Mouse (Mus musculus) limb, embryonic 14.5 days (tissue): ENCODE results near the gene Bpifa3. TPM values are rescaled to one million over a fixed set of nuclear protein-coding genes. Genes with fewer than 3 reads are reported as not detected.
"Not testable (repeated sequence)": the region's sequence is repeated elsewhere in the genome, so short reads cannot be mapped to it uniquely, and the experiment has no call there.

ENCODE experiments used
- ATAC-seq: fragments of 200-750 bp; cut with Nextera tagmentation; 2 replicates; pipeline ENCODE4 v1.8.0; 2017; ENCODE audit warnings: low read depth, moderate number of reproducible peaks, moderate TSS enrichment; ENCODE audit not compliant: low FRiP score
- DNase-seq: peaks from one replicate; pipeline ENCODE4 v3.0.0-alpha.2; 2015; ENCODE audit warnings: low spot score
- H3K27ac ChIP-seq: fragments of 300-500 bp; sonication (generic); replicated peaks from 2 replicates; pipeline ENCODE4 v1.5.1; 2014; ENCODE audit warnings: low read depth, mild to moderate bottlenecking, low read length, moderate library complexity, mixed read lengths
- H3K27me3 ChIP-seq: fragments of 300-500 bp; sonication (generic); 2 replicates; pipeline ENCODE4 v1.6.1; 2014; ENCODE audit warnings: low read length, mixed read lengths; ENCODE audit not compliant: control insufficient read depth, insufficient read depth
- H3K36me3 ChIP-seq: fragments of 300-500 bp; sonication (generic); 2 replicates; pipeline ENCODE4 v1.6.1; 2014; ENCODE audit warnings: mild to moderate bottlenecking, low read length, moderate library complexity, mixed read lengths; ENCODE audit not compliant: control insufficient read depth, insufficient read depth
- H3K4me1 ChIP-seq: fragments of 300-500 bp; sonication (generic); 2 replicates; pipeline ENCODE4 v1.6.1; 2014; ENCODE audit warnings: antibody characterized with exemption, low read length, mixed read lengths; ENCODE audit not compliant: control insufficient read depth, insufficient read depth
- H3K4me2 ChIP-seq: fragments of 300-500 bp; sonication (generic); replicated peaks from 2 replicates; pipeline ENCODE4 v1.6.1; 2014; ENCODE audit warnings: low read depth, mild to moderate bottlenecking, low read length, moderate library complexity; ENCODE audit not compliant: severe bottlenecking
- H3K4me3 ChIP-seq: fragments of 300-500 bp; sonication (generic); replicated peaks from 2 replicates; pipeline ENCODE4 v1.5.1; 2014; ENCODE audit warnings: low read length
- H3K9ac ChIP-seq: fragments of 300-500 bp; sonication (generic); 2 replicates; pipeline ENCODE4 v1.6.1; 2014; ENCODE audit warnings: mild to moderate bottlenecking, low read depth, low read length, moderate library complexity; ENCODE audit not compliant: severe bottlenecking
- H3K9me3 ChIP-seq: fragments of 300-500 bp; sonication (generic); 2 replicates; pipeline ENCODE4 v1.6.1; 2016; ENCODE audit warnings: low read length; ENCODE audit not compliant: control insufficient read depth
- POLR2A ChIP-seq: fragments of 200-500 bp; IDR thresholded peaks from 2 replicates; pipeline ENCODE4 v1.8.0; 2012; ENCODE audit warnings: inconsistent platforms, mild to moderate bottlenecking, moderate library complexity, borderline replicate concordance; ENCODE audit not compliant: insufficient read depth, insufficient read length; ENCODE audit errors: extremely low read depth
- WGBS: fragments of 180-500 bp; shearing (Covaris S2); extraction: QIAGEN DNeasy Blood & Tissue Kit; methylation state at CpG from one replicate; pipeline ENCODE4 v1.1.7; 2014; 5-methylcytosine and 5-hydroxymethylcytosine counted together
- polyA plus RNA-seq, 2 experiments: library from polyadenylated mRNA; depleted of rRNA in 1 of 2; stranded (reverse) in 1 of 2; unstranded in 1 of 2; fragments of >200 nt; fragmentation: Nextera tagmentation in 1 of 2; extraction: Ambion mirVana in 1 of 2; gene quantifications; 2 replicates each; pipeline versions ENCODE4 v1.2.1 to v1.2.3; 2012 to 2014

The Bpifa3 gene
- polyA plus RNA-seq, 2 experiments = not detected

GRCm38 (mm10) chr2:154158433-154158832 lies 28.3 kb downstream of the Bpifa3 start:
- ATAC-seq = no peak
- WGBS = 29% methylated on average over 3 of the region's 3 CpGs
- no peaks in the 10 kb centered on the region for H3K9me3 ChIP-seq

GRCm38 (mm10) chr2:154162307-154162706 lies 32.2 kb downstream of the Bpifa3 start, which contains the start of gene Bpifa5:
Gene Bpifa5 (plus strand): TSS chr2:154162607.
- 83% methylated on average over 8 of the region's 8 CpGs for WGBS
- ATAC-seq = no peak

More at GRCm38 (mm10) chr2:154158433-154158832, 28.3 kb downstream of the Bpifa3 start:
- TF ChIP-seq POLR2A = no peak
- Histone ChIP-seq H3K36me3 (no peaks in the 10 kb centered on the region), H3K27me3 (no peaks in the 10 kb centered on the region), H3K9ac (no peak overlapping the region), H3K4me1 (no peaks in the 10 kb centered on the region), H3K4me3 (no peak overlapping the region), H3K27ac (no peak overlapping the region), H3K4me2 (no peak overlapping the region)
- DNase-seq = peak; percentile 7

GRCm38 (mm10) chr2:154163306-154163705 lies 33.2 kb downstream of the Bpifa3 start:
- H3K9me3 ChIP-seq = no peaks in the 10 kb centered on the region
- no peak for TF ChIP-seq POLR2A
- no peak overlapping the region for H3K9ac ChIP-seq
- 87% methylated on average over 5 of the region's 5 CpGs for WGBS
- H3K27ac ChIP-seq = no peak overlapping the region
- ATAC-seq (no peak), DNase-seq (no peak)
- no peak overlapping the region for H3K4me3 ChIP-seq
- H3K36me3 ChIP-seq = no peaks in the 10 kb centered on the region
- no peaks in the 10 kb centered on the region for H3K4me1 ChIP-seq
- no peak overlapping the region for H3K4me2 ChIP-seq
- no peaks in the 10 kb centered on the region for H3K27me3 ChIP-seq

More at GRCm38 (mm10) chr2:154162307-154162706, 32.2 kb downstream of the Bpifa3 start, which contains the start of gene Bpifa5:
- no peak for TF ChIP-seq POLR2A
- H3K4me1 ChIP-seq = no peaks in the 10 kb centered on the region
- H3K9ac ChIP-seq = no peak within 1 kb of the TSS
- H3K4me3 ChIP-seq = no peak within 1 kb of the TSS
- H3K9me3 ChIP-seq = no peaks in the 10 kb centered on the region
- no peak for DNase-seq
- no peak within 1 kb of the TSS for H3K27ac ChIP-seq
- H3K4me2 ChIP-seq = no peak within 1 kb of the TSS
- no peaks in the 10 kb centered on the region for H3K36me3 ChIP-seq
- H3K27me3 ChIP-seq = no peaks in the 10 kb centered on the region

- no peaks in the 10 kb centered on the region for H3K27me3 ChIP-seq
- H3K36me3 ChIP-seq = no peaks in the 10 kb centered on the region
- H3K9me3 ChIP-seq = no peaks in the 10 kb centered on the region
- no peak for TF ChIP-seq POLR2A
- no peak overlapping the region for H3K4me3 ChIP-seq
- H3K4me2 ChIP-seq = no peak overlapping the region
- H3K27ac ChIP-seq = no peak overlapping the region
- no peaks in the 10 kb centered on the region for H3K4me1 ChIP-seq
- no peak overlapping the region for H3K9ac ChIP-seq
- no peak for ATAC-seq
- DNase-seq = no peak
- WGBS = 66% methylated on average over 3 of the region's 3 CpGs
These were observed 39.0 kb downstream of the Bpifa3 start for GRCm38 (mm10) chr2:154169172-154169571.

- no peak for ATAC-seq
- Histone ChIP-seq H3K4me3 (no peak overlapping the region), H3K9me3 (no peaks in the 10 kb centered on the region), H3K36me3 (no peaks in the 10 kb centered on the region), H3K9ac (no peak overlapping the region), H3K27ac (no peak overlapping the region), H3K4me1 (no peaks in the 10 kb centered on the region), H3K4me2 (no peak overlapping the region), H3K27me3 (no peaks in the 10 kb centered on the region)
- no peak for DNase-seq
- 67% methylated on average over 6 of the region's 6 CpGs for WGBS
- no peak for TF ChIP-seq POLR2A
These were observed 41.5 kb downstream of the Bpifa3 start for GRCm38 (mm10) chr2:154171621-154172020.

DNA sequence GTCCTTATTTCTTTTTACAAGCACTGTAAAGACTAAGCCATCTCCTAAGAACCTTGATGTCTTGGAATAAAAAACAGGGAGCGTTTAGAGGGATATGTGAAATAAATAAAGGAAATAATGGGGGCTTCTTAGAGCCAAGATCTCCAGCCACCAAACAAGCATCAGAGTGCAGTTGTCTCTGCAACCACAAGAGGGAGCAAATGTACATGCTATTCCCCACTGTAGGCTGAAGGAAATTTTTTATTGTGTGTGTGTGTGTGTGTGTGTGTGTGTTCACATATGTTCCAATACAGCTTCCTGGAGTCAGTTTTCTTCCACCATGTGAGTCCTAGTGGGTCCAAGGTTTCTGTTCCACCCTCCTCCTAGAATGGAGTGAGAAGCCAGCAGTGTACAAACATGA lies 43.2 kb downstream of the Bpifa3 start:
- ATAC-seq (no peak), DNase-seq (peak; percentile 67)
- no peak overlapping the region for H3K4me3 ChIP-seq
- WGBS = 36% methylated on average over 1 of the region's 1 CpGs
- no peaks in the 10 kb centered on the region for H3K27me3 ChIP-seq
- no peak overlapping the region for H3K4me2 ChIP-seq
- TF ChIP-seq POLR2A = no peak
- H3K9me3 ChIP-seq = no peaks in the 10 kb centered on the region
- no peaks in the 10 kb centered on the region for H3K36me3 ChIP-seq
- no peak overlapping the region for H3K9ac ChIP-seq
- H3K4me1 ChIP-seq = no peaks in the 10 kb centered on the region
- H3K27ac ChIP-seq = no peak overlapping the region

DNA sequence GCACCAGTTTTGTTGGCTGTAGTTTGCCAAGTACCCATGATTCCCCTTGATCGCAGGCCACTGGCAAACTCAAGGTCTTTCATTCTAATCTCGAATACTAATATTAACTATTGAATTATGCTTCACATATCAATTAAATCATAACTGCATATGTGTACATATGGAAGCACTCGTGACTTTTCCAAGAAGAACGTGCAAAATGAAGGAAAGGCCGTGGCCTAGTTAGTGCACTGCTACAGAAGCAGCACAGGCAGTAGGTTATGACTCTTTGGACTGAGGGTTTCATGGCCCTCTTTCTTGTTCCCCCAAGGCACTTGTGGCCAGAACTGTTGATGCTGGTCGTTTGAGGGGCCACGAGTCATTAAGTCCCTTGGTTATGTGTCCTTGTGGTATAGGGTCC lies 51.8 kb downstream of the Bpifa3 start:
- not testable (repeated sequence) for H3K27me3 ChIP-seq, H3K4me1 ChIP-seq, H3K36me3 ChIP-seq, DNase-seq, H3K4me3 ChIP-seq, ATAC-seq, H3K9ac ChIP-seq, H3K9me3 ChIP-seq, H3K27ac ChIP-seq, H3K4me2 ChIP-seq
- 79% methylated on average over 7 of the region's 7 CpGs for WGBS

DNA sequence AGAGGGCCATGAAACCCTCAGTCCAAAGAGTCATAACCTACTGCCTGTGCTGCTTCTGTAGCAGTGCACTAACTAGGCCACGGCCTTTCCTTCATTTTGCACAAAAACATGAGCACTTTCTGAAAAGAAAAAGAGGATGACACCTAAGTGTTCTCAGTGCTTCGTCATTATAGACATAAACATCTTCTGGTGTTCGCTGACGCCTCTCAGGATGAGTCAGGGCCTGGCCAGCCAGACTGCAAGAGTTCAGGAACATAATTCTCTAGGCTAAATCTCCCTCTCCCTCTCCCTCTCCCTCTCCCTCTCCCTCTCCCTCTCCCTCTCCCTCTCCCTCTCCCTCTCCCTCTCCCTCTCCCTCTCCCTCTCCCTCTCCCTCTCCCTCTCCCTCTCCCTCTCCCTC lies 52.9 kb downstream of the Bpifa3 start:
- not testable (repeated sequence) for H3K36me3 ChIP-seq
- WGBS = 79% methylated on average over 4 of the region's 4 CpGs

More for the DNA sequence above, 52.9 kb downstream of the Bpifa3 start:
- H3K4me2 ChIP-seq, H3K27ac ChIP-seq, H3K27me3 ChIP-seq, ATAC-seq, H3K4me3 ChIP-seq, DNase-seq, H3K9me3 ChIP-seq, H3K9ac ChIP-seq, H3K4me1 ChIP-seq: not testable (repeated sequence)
